Mouse (Mus musculus): ENCODE data around the gene Hsd17b11.

GRCm38 (mm10) chr5:103977907-103978570, 43.7 kb downstream of the Hsd17b11 start:
- no peak for TF ChIP-seq CTCF (conservative IDR thresholded peaks at IDR 0.05 in 1 of 2, IDR thresholded peaks at IDR 0.05 in 1 of 2; ENCODE audit: low read depth in 2 of 2, low read length in 2 of 2)
- no peak for TF ChIP-seq SIN3A (IDR thresholded peaks at IDR 0.05; ENCODE audit: low read length)
- no peak for TF ChIP-seq HCFC1 (IDR thresholded peaks at IDR 0.05; ENCODE audit: low read depth, low read length)
- TF ChIP-seq POLR2A (IDR thresholded peaks at IDR 0.05; ENCODE audit: low read depth, low read length), result no peak
- TF ChIP-seq RAD21 (IDR thresholded peaks at IDR 0.05; ENCODE audit: low read depth, low read length), result no peak
- TF ChIP-seq TCF12 (IDR thresholded peaks at IDR 0.05; ENCODE audit: low read depth, low read length), result no peak
- no peak for TF ChIP-seq CHD2 (IDR thresholded peaks at IDR 0.05; ENCODE audit: low read length)
- TF ChIP-seq KAT2A (IDR thresholded peaks at IDR 0.05; ENCODE audit: insufficient replicate concordance, low read length), result no peak
- TF ChIP-seq UBTF (IDR thresholded peaks at IDR 0.05; ENCODE audit: low read depth, low read length), result no peak
- TF ChIP-seq MAZ (IDR thresholded peaks at IDR 0.05; ENCODE audit: low read depth, low read length), result no peak
- TF ChIP-seq USF1 (IDR thresholded peaks at IDR 0.05; ENCODE audit: low read depth, low read length), result no peak

Data from CH12.LX (cell line).